Mouse (Mus musculus) brain, adult 10 weeks (tissue): ENCODE data around the gene Ccdc63. TPM values are rescaled to one million over a fixed set of nuclear protein-coding genes. Genes with fewer than 3 reads are reported as not detected.

Experiments used
- polyA plus RNA-seq: library from polyadenylated mRNA; stranded (reverse); fragments of 350-450 nt; fragmentation: Illumina TruSeq; extraction: RNeasy Lipid Tissue Mini Kit (QIAGEN cat#74804); gene quantifications from one replicate; pipeline ENCODE4 v1.2.3, GENCODE M21; 2015; ENCODE audit warnings: low read depth, low replicate concordance

Gene Ccdc63
- 1.8 TPM for polyA plus RNA-seq

DNA sequence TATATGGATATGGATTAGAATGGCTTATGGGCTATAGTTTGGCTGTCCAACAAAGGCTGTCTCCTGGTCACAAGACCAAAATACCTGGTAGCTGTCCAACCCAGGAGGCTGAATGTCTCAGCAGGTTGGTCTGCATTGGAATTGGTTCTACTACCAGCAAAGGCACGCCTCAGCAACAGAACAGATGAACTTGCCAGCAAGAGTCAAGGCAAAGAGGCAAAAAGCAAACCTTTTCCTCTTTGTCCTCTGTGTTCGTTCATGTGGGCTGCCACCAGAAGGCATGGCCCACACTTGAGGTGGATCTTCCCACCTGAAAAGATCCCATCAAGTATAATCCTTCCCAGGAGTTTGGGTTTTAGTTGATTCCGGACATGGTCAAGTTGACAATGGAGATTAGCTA, at the start of gene Ccdc63:
Ccdc63 (minus strand) TSS at position 101 of the 400 bp plus-strand sequence.

DNA sequence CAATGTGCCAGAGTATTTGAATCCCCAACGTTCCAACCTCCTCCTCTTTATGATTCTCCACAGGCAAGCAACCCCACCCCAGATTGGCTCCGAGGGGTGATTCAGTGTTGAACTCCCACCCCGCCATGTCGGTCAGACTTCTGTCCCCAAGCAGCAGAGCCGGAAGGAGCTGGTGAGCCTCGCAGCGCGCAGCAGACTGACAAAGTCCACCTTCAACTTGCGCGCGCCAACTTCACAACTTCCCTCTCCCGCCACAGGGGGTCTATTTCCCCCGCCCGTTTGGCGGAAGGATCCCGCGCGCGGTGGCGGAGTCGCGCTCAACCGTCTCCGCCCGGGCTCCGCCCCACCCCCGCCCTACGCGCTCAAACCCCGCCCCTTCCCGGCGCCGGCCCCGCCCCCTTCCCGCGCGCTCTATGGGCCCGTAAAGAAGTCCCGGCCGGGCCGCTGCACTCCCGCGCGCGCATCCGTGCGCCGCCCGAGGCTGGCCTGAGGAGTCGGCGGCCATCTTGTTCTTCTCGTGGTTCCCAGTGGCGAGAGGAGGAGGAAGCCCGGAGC, 17.3 kb upstream of the Ccdc63 start, which contains the start of gene Ppp1cc:
Ppp1cc (plus strand) TSS at position 452 of the 555 bp plus-strand sequence.

Other genes starting within 250 kb of the Ccdc63 start
- gene Cux2, start 90.7 kb downstream of the Ccdc63 start, polyA plus RNA-seq = 45.2 TPM
- 6.2 TPM for gene Myl2, start 39.9 kb downstream of the Ccdc63 start, polyA plus RNA-seq
- gene Ppp1cc, start 17.5 kb upstream of the Ccdc63 start, polyA plus RNA-seq = 233 TPM
- gene Hvcn1, start 66.0 kb upstream of the Ccdc63 start, polyA plus RNA-seq = 2.3 TPM
- 13.6 TPM for gene Tctn1, start 123.6 kb upstream of the Ccdc63 start, polyA plus RNA-seq
- 38.6 TPM for gene Pptc7, start 143.5 kb upstream of the Ccdc63 start, polyA plus RNA-seq
- 4.4 TPM for gene Rad9b, start 213.4 kb upstream of the Ccdc63 start, polyA plus RNA-seq
- 303 TPM for gene Vps29, start 213.5 kb upstream of the Ccdc63 start, polyA plus RNA-seq
- 26.3 TPM for gene Gpn3, start 231.1 kb upstream of the Ccdc63 start, polyA plus RNA-seq
- gene Fam216a, start 231.5 kb upstream of the Ccdc63 start, polyA plus RNA-seq = 93.5 TPM